Mouse (Mus musculus) cerebellum, adult 2 months (tissue): ENCODE data around the gene Ranbp10.

Source experiments
- CTCF ChIP-seq: fragments of 200-500 bp; IDR thresholded peaks from 2 replicates; pipeline ENCODE4 v1.5.1; 2011; ENCODE audit warnings: low read depth, mild to moderate bottlenecking, control low read depth, low read length, moderate library complexity, borderline replicate concordance; ENCODE audit not compliant: insufficient read depth
- POLR2A ChIP-seq: fragments of 200-500 bp; IDR thresholded peaks from 2 replicates; pipeline ENCODE4 v1.6.1; 2011; ENCODE audit warnings: low read length, control low read depth, borderline replicate concordance; ENCODE audit not compliant: insufficient read depth

GRCm38 (mm10) chr8:105732186-105732585 lies 95.0 kb downstream of the Ranbp10 start:
- no peak for TF ChIP-seq POLR2A
- no peak for TF ChIP-seq CTCF
